Mouse (Mus musculus) CH12.LX (cell line): Measurements from ENCODE around the gene Hecw2.

Source experiments
- CTCF ChIP-seq, 2 experiments: IDR thresholded peaks in 1 of 2; conservative IDR thresholded peaks in 1 of 2; 2 replicates each; pipeline ENCODE4 v1.5.1; 2011 to 2012; ENCODE audit warnings: low read depth in 2 of 2, low read length in 2 of 2, improper control_type of control experiment in 1 of 2, inconsistent platforms in 1 of 2, mild to moderate bottlenecking in 1 of 2, moderate library complexity in 1 of 2
- EP300 ChIP-seq: IDR thresholded peaks from 2 replicates; pipeline ENCODE4 v1.6.1; 2011; ENCODE audit warnings: low read length, improper control_type of control experiment
- MAX ChIP-seq: IDR thresholded peaks from 2 replicates; pipeline ENCODE4 v1.6.1; 2011; ENCODE audit warnings: low read length, improper control_type of control experiment
- MEF2A ChIP-seq: IDR thresholded peaks from 2 replicates; pipeline ENCODE4 v1.6.1; 2014; ENCODE audit warnings: low read depth, mild to moderate bottlenecking, inconsistent platforms, low read length, improper control_type of control experiment, borderline replicate concordance
- MYC ChIP-seq: IDR thresholded peaks from 2 replicates; pipeline ENCODE4 v1.6.1; 2011; ENCODE audit warnings: low read depth, mild to moderate bottlenecking, improper control_type of control experiment, low read length
- POLR2A ChIP-seq: IDR thresholded peaks from 2 replicates; pipeline ENCODE4 v1.6.1; 2011; ENCODE audit warnings: low read depth, mild to moderate bottlenecking, improper control_type of control experiment, low read length
- USF2 ChIP-seq: conservative IDR thresholded peaks from 2 replicates; pipeline ENCODE4 v1.6.1; 2011; ENCODE audit warnings: low read depth, low read length, improper control_type of control experiment

DNA sequence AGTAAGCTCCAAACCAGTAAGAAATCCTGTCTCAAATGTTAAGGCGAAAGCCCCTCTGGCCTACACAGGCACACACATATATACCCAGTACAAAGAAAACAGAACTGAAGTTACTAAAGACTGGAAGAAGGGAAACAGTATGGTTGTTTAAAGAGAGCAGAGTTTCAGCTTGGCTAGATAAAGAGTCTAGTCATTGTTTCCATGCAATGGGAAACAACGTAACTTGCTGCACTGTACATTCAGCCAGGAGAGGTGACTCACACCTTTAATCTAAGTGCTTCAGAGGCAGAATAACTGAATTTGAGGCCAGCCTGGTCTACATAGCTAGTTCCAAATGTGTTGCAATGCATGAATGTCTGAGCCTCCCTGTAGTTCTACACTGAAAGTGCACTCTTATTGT lies 18.4 kb downstream of the Hecw2 start:
- no peak for TF ChIP-seq CTCF (conservative IDR thresholded peaks at IDR 0.05 in 1 of 2, IDR thresholded peaks at IDR 0.05 in 1 of 2; ENCODE audit: low read depth in 2 of 2, low read length in 2 of 2)
- TF ChIP-seq EP300 = peak; percentile 91
- TF ChIP-seq USF2 = no peak
- TF ChIP-seq MEF2A = no peak; the same call in 1 of the 2 replicates
- TF ChIP-seq POLR2A = no peak
- TF ChIP-seq MYC = no peak
- TF ChIP-seq MAX = no peak
